Mouse (Mus musculus): Measurements from ENCODE around the gene Rps15. TPM values are rescaled to one million over a fixed set of nuclear protein-coding genes. Genes with fewer than 3 reads are reported as not detected.
A peak's percentile ranks its signal among the peaks of the same experiment; 100 is the strongest.

The Rps15 gene
- total RNA-seq, 2 experiments from 2014 or later, result 816 to 913 TPM

GRCm38 (mm10) chr10:80296824-80297223, 4.6 kb downstream of the Rps15 start:
- intact Hi-C loops (cut with DNase I), result no loop called here
- Histone ChIP-seq H3K4me3 (peak overlapping the region; percentile 62), H3K27ac (peak overlapping the region; percentile 94)
- no peak for DNase-seq (ENCODE audit: extremely low spot score in 1 of 2, low spot score in 2 of 2)
- no peak for TF ChIP-seq CTCF (IDR thresholded peaks at IDR 0.05)

- Histone ChIP-seq H3K4me3 (peak overlapping the region; percentile 62), H3K27ac (peak overlapping the region; percentile 94)
- intact Hi-C loops (cut with DNase I), result no loop called here
- DNase-seq (ENCODE audit: extremely low spot score in 1 of 2, low spot score in 2 of 2), result no peak
- TF ChIP-seq CTCF (IDR thresholded peaks at IDR 0.05), result no peak
Observed at GRCm38 (mm10) chr10:80297526-80298133, 5.4 kb downstream of the Rps15 start.

GRCm38 (mm10) chr10:80298571-80299281, 6.5 kb downstream of the Rps15 start:
- intact Hi-C loops (cut with DNase I), result no loop called here
- Histone ChIP-seq H3K4me3 (peak overlapping the region; percentile 78), H3K27ac (peak overlapping the region; percentile 94)
- TF ChIP-seq CTCF (IDR thresholded peaks at IDR 0.05), result no peak
- peak; percentile 92 to 93 for DNase-seq (ENCODE audit: extremely low spot score in 1 of 2, low spot score in 2 of 2)

GRCm38 (mm10) chr10:80299301-80299700, 7.0 kb downstream of the Rps15 start:
- Histone ChIP-seq H3K4me3 (peak overlapping the region; percentile 78), H3K27ac (peak overlapping the region; percentile 94)
- TF ChIP-seq CTCF (IDR thresholded peaks at IDR 0.05), result no peak
- no peak for DNase-seq (ENCODE audit: extremely low spot score in 1 of 2, low spot score in 2 of 2)
- intact Hi-C loops (cut with DNase I), result no loop called here

- Histone ChIP-seq H3K4me3 (peak overlapping the region; percentile 78), H3K27ac (peak overlapping the region; percentile 94)
- TF ChIP-seq CTCF (IDR thresholded peaks at IDR 0.05), result no peak
- no peak for DNase-seq (ENCODE audit: extremely low spot score in 1 of 2, low spot score in 2 of 2)
- intact Hi-C loops (cut with DNase I), result no loop called here
Observed at GRCm38 (mm10) chr10:80299824-80300223, 7.6 kb downstream of the Rps15 start.

- TF ChIP-seq CTCF (IDR thresholded peaks at IDR 0.05), result no peak
- peak overlapping the region; percentile 78 for H3K4me3 ChIP-seq
- H3K27ac ChIP-seq, result peak overlapping the region; percentile 94; the same call in 1 of the 2 replicates
- intact Hi-C loops (cut with DNase I), result no loop called here
- DNase-seq (ENCODE audit: extremely low spot score in 1 of 2, low spot score in 2 of 2), result peak in 1 of 2 experiments; percentile 33
Observed at GRCm38 (mm10) chr10:80300672-80301181, 8.5 kb downstream of the Rps15 start.

GRCm38 (mm10) chr10:80301256-80302081, 9.2 kb downstream of the Rps15 start:
- peak overlapping the region; percentile 78 for H3K4me3 ChIP-seq
- TF ChIP-seq CTCF (IDR thresholded peaks at IDR 0.05), result no peak
- DNase-seq (ENCODE audit: extremely low spot score in 1 of 2, low spot score in 2 of 2), result no peak
- H3K27ac ChIP-seq, result peak overlapping the region; percentile 72
- intact Hi-C loops (cut with DNase I), result no loop called here

GRCm38 (mm10) chr10:80302082-80302355, 9.8 kb downstream of the Rps15 start:
- intact Hi-C loops (cut with DNase I), result no loop called here
- TF ChIP-seq CTCF (IDR thresholded peaks at IDR 0.05), result no peak
- Histone ChIP-seq H3K4me3 (peak overlapping the region; percentile 78; the same call in 1 of the 2 replicates), H3K27ac (peak overlapping the region; percentile 72)
- no peak for DNase-seq (ENCODE audit: extremely low spot score in 1 of 2, low spot score in 2 of 2)

GRCm38 (mm10) chr10:80302471-80302881, 10.2 kb downstream of the Rps15 start:
- Histone ChIP-seq H3K27ac (peak overlapping the region; percentile 72), H3K4me3 (no peak overlapping the region)
- peak in 1 of 2 experiments; percentile 30 for DNase-seq (ENCODE audit: extremely low spot score in 1 of 2, low spot score in 2 of 2)
- intact Hi-C loops (cut with DNase I), result no loop called here
- no peak for TF ChIP-seq CTCF (IDR thresholded peaks at IDR 0.05)

- no peak for DNase-seq (ENCODE audit: extremely low spot score in 1 of 2, low spot score in 2 of 2)
- Histone ChIP-seq H3K4me3 (no peak overlapping the region), H3K27ac (no peak overlapping the region)
- no peak for TF ChIP-seq CTCF (IDR thresholded peaks at IDR 0.05)
- intact Hi-C loops (cut with DNase I), result no loop called here
Observed at GRCm38 (mm10) chr10:80304458-80304857, 12.2 kb downstream of the Rps15 start.

- no peak overlapping the region for H3K27ac ChIP-seq
- intact Hi-C loops (cut with DNase I), result no loop called here
- TF ChIP-seq CTCF (IDR thresholded peaks at IDR 0.05), result no peak
- no peak overlapping the region for H3K4me3 ChIP-seq
- no peak for DNase-seq (ENCODE audit: extremely low spot score in 1 of 2, low spot score in 2 of 2)
Observed at GRCm38 (mm10) chr10:80304862-80305261, 12.6 kb downstream of the Rps15 start.

GRCm38 (mm10) chr10:80311560-80311959, 19.3 kb downstream of the Rps15 start:
- no peak overlapping the region for H3K27ac ChIP-seq
- DNase-seq (ENCODE audit: extremely low spot score in 1 of 2, low spot score in 2 of 2), result no peak
- H3K4me3 ChIP-seq, result no peak overlapping the region
- intact Hi-C loops (cut with DNase I), result no loop called here
- TF ChIP-seq CTCF (IDR thresholded peaks at IDR 0.05), result no peak
